Mouse (Mus musculus): ENCODE results near the gene Vwde. TPM values are rescaled to one million over a fixed set of nuclear protein-coding genes. Genes with fewer than 3 reads are reported as not detected.

Gene Vwde
- total RNA-seq (2023): not detected

GRCm38 (mm10) chr6:13224596-13225227, at the start of gene Vwde:
Gene Vwde (minus strand): TSS chr6:13224965.

Other genes with a start within 250 kb of the Vwde start
- 35.2 TPM for gene Tmem106b, start 155.2 kb downstream of the Vwde start, total RNA-seq (2023)